ENCODE assay signal across 9 mouse cellular contexts in genomic region chr15:95943470-95943869, GRCm38 (mm10).
A peak's percentile ranks its signal among the peaks of the same experiment; 100 is the strongest.
DNase-seq lines count a peak whose midpoint lies in the region; ATAC-seq and TF ChIP-seq lines count a peak whose summit lies in the region.
"Had no signal": no experiment of that assay in that cellular context is flagged by ENCODE, and none has a peak within 500 bp of the region (broad histone marks: within the 10 kb centered on the region; RNA-seq: fewer than 3 reads in every experiment).

No protein-coding gene starts in this region.

- no peaks in the 10 kb centered on the region for H3K4me1 ChIP-seq in kidney, embryonic 16.5 days (ENCODE audit: insufficient read depth, low read length)
- H3K4me1 ChIP-seq in bone marrow macrophage, adult 2 months (ENCODE audit: control insufficient read depth, insufficient read depth, low read length), result no peaks in the 10 kb centered on the region
- no peaks in the 10 kb centered on the region for H3K4me1 ChIP-seq in small intestine, adult 2 months (ENCODE audit: control insufficient read depth, insufficient read depth, insufficient read length, low read length)

- H3K9ac ChIP-seq in kidney, embryonic 16.5 days (replicated peaks; ENCODE audit: low read length), result no peak overlapping the region
- H3K9ac ChIP-seq: embryonic facial prominence, embryonic 15.5 days had no signal

- peak; percentile 41 for DNase-seq in kidney, adult 18-20 months
- peak; percentile 45 for DNase-seq in kidney, postnatal 10 days
- DNase-seq in layer of hippocampus, adult 9-10 months (ENCODE audit: low spot score), result no peak
- DNase-seq in Muller cell, postnatal 12 days (ENCODE audit: inconsistent ontology term), result no peak
- no peak for DNase-seq in MN1 (ENCODE audit: low spot score)

- H3K36me3 ChIP-seq in kidney, embryonic 16.5 days (ENCODE audit: insufficient read depth, low read length), result peaks cover 49% of the 10 kb centered on the region
- peaks cover 66% of the 10 kb centered on the region for H3K36me3 ChIP-seq in small intestine, adult 2 months (ENCODE audit: control insufficient read depth, insufficient read depth, low read length)

- no peak for TF ChIP-seq POLR2A in bone marrow macrophage, adult 2 months (IDR thresholded peaks at IDR 0.05; ENCODE audit: borderline replicate concordance, low read depth, low read length)
- TF ChIP-seq POLR2A in small intestine, adult 2 months (IDR thresholded peaks at IDR 0.05; ENCODE audit: low read depth, low read length), result no peak

- no peak overlapping the region for H3K4me3 ChIP-seq in kidney, embryonic 16.5 days (ENCODE audit: low read length)
- no peak overlapping the region for H3K4me3 ChIP-seq in bone marrow macrophage, adult 2 months (ENCODE audit: insufficient read depth, low read length)
- H3K4me3 ChIP-seq in small intestine, adult 2 months (ENCODE audit: low read depth, low read length), result no peak overlapping the region
- H3K4me3 ChIP-seq: embryonic facial prominence, embryonic 15.5 days had no signal

- 69% methylated on average over 4 of the region's 4 CpGs for WGBS in kidney, embryonic 16.5 days
- WGBS in small intestine, adult 2 months, result 54% methylated on average over 4 of the region's 4 CpGs

- no peak overlapping the region for H3K27ac ChIP-seq in kidney, embryonic 16.5 days (ENCODE audit: low read length)
- H3K27ac ChIP-seq in bone marrow macrophage, adult 2 months (ENCODE audit: insufficient read depth, low read depth, low read length), result no peak overlapping the region
- no peak overlapping the region for H3K27ac ChIP-seq in small intestine, adult 2 months (ENCODE audit: insufficient read depth, low read depth, low read length)
- H3K27ac ChIP-seq: embryonic facial prominence, embryonic 15.5 days had no signal

- no peak overlapping the region for H3K4me2 ChIP-seq in kidney, embryonic 16.5 days (replicated peaks; ENCODE audit: low read depth, low read length)
- H3K4me2 ChIP-seq: embryonic facial prominence, embryonic 15.5 days had no signal

- TF ChIP-seq CTCF in bone marrow macrophage, adult 2 months (IDR thresholded peaks at IDR 0.05; ENCODE audit: low read depth, low read length), result peak; percentile 33; the same call in 1 of the 2 replicates
- TF ChIP-seq CTCF in small intestine, adult 2 months (IDR thresholded peaks at IDR 0.05; ENCODE audit: extremely low read depth, insufficient read length, insufficient replicate concordance, low read depth, low read length), result peak; percentile 60; the same call in 1 of the 2 replicates

- no peak for ATAC-seq in kidney, embryonic 16.5 days (ENCODE audit: low FRiP score, low TSS enrichment)

- H3K27me3 ChIP-seq in kidney, embryonic 16.5 days (ENCODE audit: insufficient read depth, low read length), result no peaks in the 10 kb centered on the region
- no peaks in the 10 kb centered on the region for H3K27me3 ChIP-seq in small intestine, adult 2 months (ENCODE audit: control insufficient read depth, insufficient read depth, low read length)
- H3K27me3 ChIP-seq: embryonic facial prominence, embryonic 15.5 days had no signal

- peaks cover 8% of the 10 kb centered on the region for H3K9me3 ChIP-seq in kidney, embryonic 16.5 days (ENCODE audit: low read length)
- H3K9me3 ChIP-seq: embryonic facial prominence, embryonic 15.5 days had no signal

Comparison
In these comparisons a context has a peak if more than half of its experiments do, and no peak if none do; other contexts are left out.
1. DNase-seq: peak in kidney, adult 18-20 months (single experiment) and kidney, postnatal 10 days (single experiment); none in layer of hippocampus, adult 9-10 months (single experiment), Muller cell, postnatal 12 days (single experiment) and MN1 (single experiment).